Mouse (Mus musculus): ENCODE results near the gene Trim46. TPM values are rescaled to one million over a fixed set of nuclear protein-coding genes. Genes with fewer than 3 reads are reported as not detected.

The Trim46 gene
- polyA plus RNA-seq, 1 experiment from 2014 or later, result 0.56 TPM

DNA sequence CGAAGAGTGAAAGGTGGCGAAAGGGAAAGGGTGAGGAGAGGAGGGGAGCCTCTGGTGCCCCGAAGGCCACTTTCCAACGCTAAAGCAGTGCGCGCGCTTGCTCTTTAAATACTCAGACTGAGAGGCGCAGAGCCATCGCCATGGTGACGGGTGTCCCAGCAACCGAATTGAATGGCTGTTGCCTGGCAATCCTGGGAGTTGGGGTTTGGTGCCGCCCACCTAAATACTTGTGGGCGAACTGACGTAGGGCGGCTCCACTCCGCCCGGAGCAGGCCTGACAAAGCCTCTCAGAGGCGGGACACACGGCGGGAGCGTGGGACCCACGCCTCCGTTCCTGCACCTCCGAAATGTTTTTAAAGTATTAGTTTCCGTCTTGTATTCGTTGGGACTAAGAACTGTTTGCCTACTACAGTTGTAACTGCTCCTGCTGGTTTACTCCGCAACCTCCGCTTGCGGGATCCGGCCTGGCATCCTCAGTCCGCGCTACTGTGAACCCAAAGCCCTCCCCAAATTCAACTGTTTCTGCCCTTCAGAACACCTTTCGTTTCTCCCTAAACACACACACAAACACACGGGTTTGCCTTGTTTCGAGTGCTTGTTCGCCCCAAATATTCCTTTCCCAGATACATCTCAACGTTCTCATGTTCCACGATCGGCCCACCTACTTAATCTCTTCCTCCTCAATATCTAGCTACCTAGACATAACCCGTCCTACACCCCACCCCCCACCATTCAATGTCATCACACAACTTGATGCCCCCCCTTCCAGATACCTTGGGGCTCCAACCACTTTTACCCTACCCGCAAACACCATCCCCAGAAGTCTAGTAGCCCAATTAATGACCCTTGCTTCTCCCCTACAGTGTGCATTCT, 18.6 kb downstream of the Trim46 start:
- peak; percentile 65 for ATAC-seq (replicated peaks; ENCODE audit: insufficient number of reproducible peaks, low FRiP score, low TSS enrichment)
- H3K9ac ChIP-seq (ENCODE audit: low read depth, low read length), result peak overlapping the region; percentile 58; the same call in 1 of the 2 replicates
- H3K36me3 ChIP-seq (ENCODE audit: control insufficient read depth, insufficient read depth, low read length), result no peaks in the 10 kb centered on the region
- H3K4me2 ChIP-seq, result peak overlapping the region; percentile 73
- peak overlapping the region; percentile 49 for H3K4me3 ChIP-seq (ENCODE audit: low read depth, low read length)
- 4% methylated on average over 40 of the region's 41 CpGs for whole genome bisulfite sequencing (ENCODE audit: insufficient replicate concordance)
- peaks cover 37% of the 10 kb centered on the region for H3K27me3 ChIP-seq (ENCODE audit: control insufficient read depth, insufficient read depth, low read length)
- no peaks in the 10 kb centered on the region for H3K9me3 ChIP-seq (replicated peaks; ENCODE audit: control insufficient read depth, low read length)
- peaks cover 9% of the 10 kb centered on the region; the same call in 1 of the 2 replicates for H3K4me1 ChIP-seq (ENCODE audit: control insufficient read depth, insufficient read depth, low read length)
- H3K27ac ChIP-seq (ENCODE audit: low read depth, low read length), result 0 out of 2 replicates have a peak overlapping the region, but pooled peaks have one; percentile 22

DNA sequence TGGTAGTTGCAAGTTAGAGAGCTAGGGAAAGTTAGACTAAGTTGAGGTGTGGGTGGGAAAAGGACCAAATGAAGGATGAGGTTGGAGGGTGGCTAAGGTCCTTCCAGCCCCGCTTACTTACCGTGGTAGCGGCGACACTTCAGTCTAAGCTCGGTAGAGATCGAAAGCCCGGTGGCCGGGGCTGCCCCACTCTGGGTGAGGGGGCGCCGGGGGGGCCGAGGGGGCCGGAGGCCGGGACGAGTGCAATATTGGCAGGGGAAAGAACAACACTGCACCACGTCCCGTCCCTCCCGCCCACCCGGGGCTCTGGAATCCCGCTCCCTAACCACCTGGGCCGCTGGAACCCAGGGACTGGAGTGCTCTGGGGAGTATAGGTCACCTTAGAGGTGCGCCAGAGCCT, 19.2 kb downstream of the Trim46 start, which contains the start of gene Mtx1:
Mtx1 (minus strand) TSS at position 189 of the 400 bp plus-strand sequence.
- ATAC-seq (replicated peaks; ENCODE audit: insufficient number of reproducible peaks, low FRiP score, low TSS enrichment), result no peak
- no peaks in the 10 kb centered on the region for H3K36me3 ChIP-seq (ENCODE audit: control insufficient read depth, insufficient read depth, low read length)
- peak within 1 kb of the TSS; percentile 73 for H3K4me2 ChIP-seq
- H3K9ac ChIP-seq (ENCODE audit: low read depth, low read length), result peak within 1 kb of the TSS; percentile 58; the same call in 1 of the 2 replicates
- H3K27me3 ChIP-seq (ENCODE audit: control insufficient read depth, insufficient read depth, low read length), result peaks cover 37% of the 10 kb centered on the region
- H3K4me1 ChIP-seq (ENCODE audit: control insufficient read depth, insufficient read depth, low read length), result peaks cover 9% of the 10 kb centered on the region; the same call in 1 of the 2 replicates
- WGBS (ENCODE audit: insufficient replicate concordance), result 7% methylated on average over 21 of the region's 21 CpGs
- H3K9me3 ChIP-seq (replicated peaks; ENCODE audit: control insufficient read depth, low read length), result no peaks in the 10 kb centered on the region
- H3K27ac ChIP-seq (ENCODE audit: low read depth, low read length), result 0 out of 2 replicates have a peak within 1 kb of the TSS, but pooled peaks have one; percentile 22
- peak within 1 kb of the TSS; percentile 49 for H3K4me3 ChIP-seq (ENCODE audit: low read depth, low read length)

DNA sequence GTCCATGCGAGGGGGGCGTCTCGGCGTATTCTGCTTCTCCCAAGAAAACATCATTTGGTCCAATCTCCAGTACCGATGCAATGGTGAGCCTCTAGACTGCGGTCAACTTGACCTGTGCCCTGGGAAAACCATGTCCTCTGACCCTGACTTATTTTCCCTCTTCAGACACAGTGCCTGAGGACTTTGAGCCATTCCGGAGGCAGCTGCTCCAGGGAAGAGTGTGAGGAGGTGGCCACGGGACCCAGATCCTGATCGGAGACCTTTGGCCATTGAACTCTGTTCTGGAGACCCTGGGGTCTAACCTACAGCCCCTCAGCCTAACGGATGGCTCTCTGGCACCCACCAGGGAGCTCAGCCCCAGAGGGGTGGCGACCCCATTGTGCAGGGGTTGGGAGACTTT, 19.7 kb downstream of the Trim46 start:
- peak overlapping the region; percentile 49; the same call in 1 of the 2 replicates for H3K4me3 ChIP-seq (ENCODE audit: low read depth, low read length)
- no peaks in the 10 kb centered on the region for H3K36me3 ChIP-seq (ENCODE audit: control insufficient read depth, insufficient read depth, low read length)
- WGBS (ENCODE audit: insufficient replicate concordance), result 46% methylated on average over 11 of the region's 11 CpGs
- H3K4me1 ChIP-seq (ENCODE audit: control insufficient read depth, insufficient read depth, low read length), result peaks cover 9% of the 10 kb centered on the region; the same call in 1 of the 2 replicates
- peak overlapping the region; percentile 73 for H3K4me2 ChIP-seq
- no peak overlapping the region for H3K9ac ChIP-seq (ENCODE audit: low read depth, low read length)
- no peaks in the 10 kb centered on the region for H3K9me3 ChIP-seq (replicated peaks; ENCODE audit: control insufficient read depth, low read length)
- H3K27me3 ChIP-seq (ENCODE audit: control insufficient read depth, insufficient read depth, low read length), result peaks cover 37% of the 10 kb centered on the region
- ATAC-seq (replicated peaks; ENCODE audit: insufficient number of reproducible peaks, low FRiP score, low TSS enrichment), result no peak
- H3K27ac ChIP-seq (ENCODE audit: low read depth, low read length), result 0 out of 2 replicates have a peak overlapping the region, but pooled peaks have one; percentile 2

DNA sequence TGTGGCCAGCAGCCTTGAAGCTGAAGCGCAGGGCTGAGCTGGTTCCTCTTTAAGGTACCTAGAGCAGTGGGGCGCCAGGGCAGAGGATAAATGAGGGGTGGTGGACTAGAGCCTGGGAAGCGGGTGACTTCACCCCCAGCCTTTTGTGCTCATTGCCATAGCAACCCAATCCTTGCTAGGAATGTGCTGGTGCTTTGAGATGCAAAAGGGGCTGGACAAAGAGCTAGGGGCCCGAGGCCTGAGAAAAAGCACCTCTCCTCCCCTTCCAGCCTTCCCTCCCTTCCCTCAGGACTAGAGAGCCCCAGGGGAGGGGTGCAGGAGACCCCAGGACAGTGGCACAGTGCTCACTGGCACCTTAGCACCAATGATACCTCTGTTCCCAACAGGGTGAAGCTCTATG, 20.2 kb downstream of the Trim46 start:
- H3K27me3 ChIP-seq (ENCODE audit: control insufficient read depth, insufficient read depth, low read length), result peaks cover 35% of the 10 kb centered on the region
- H3K9ac ChIP-seq (ENCODE audit: low read depth, low read length), result no peak overlapping the region
- peaks cover 9% of the 10 kb centered on the region; the same call in 1 of the 2 replicates for H3K4me1 ChIP-seq (ENCODE audit: control insufficient read depth, insufficient read depth, low read length)
- no peak overlapping the region; the same call in 1 of the 2 replicates for H3K4me2 ChIP-seq
- H3K9me3 ChIP-seq (replicated peaks; ENCODE audit: control insufficient read depth, low read length), result no peaks in the 10 kb centered on the region
- no peak for ATAC-seq (replicated peaks; ENCODE audit: insufficient number of reproducible peaks, low FRiP score, low TSS enrichment)
- 0 out of 2 replicates have a peak overlapping the region, but pooled peaks have one; percentile 49 for H3K4me3 ChIP-seq (ENCODE audit: low read depth, low read length)
- WGBS (ENCODE audit: insufficient replicate concordance), result 45% methylated on average over 4 of the region's 4 CpGs
- H3K27ac ChIP-seq (ENCODE audit: low read depth, low read length), result 0 out of 2 replicates have a peak overlapping the region, but pooled peaks have one; percentile 2
- H3K36me3 ChIP-seq (ENCODE audit: control insufficient read depth, insufficient read depth, low read length), result no peaks in the 10 kb centered on the region

DNA sequence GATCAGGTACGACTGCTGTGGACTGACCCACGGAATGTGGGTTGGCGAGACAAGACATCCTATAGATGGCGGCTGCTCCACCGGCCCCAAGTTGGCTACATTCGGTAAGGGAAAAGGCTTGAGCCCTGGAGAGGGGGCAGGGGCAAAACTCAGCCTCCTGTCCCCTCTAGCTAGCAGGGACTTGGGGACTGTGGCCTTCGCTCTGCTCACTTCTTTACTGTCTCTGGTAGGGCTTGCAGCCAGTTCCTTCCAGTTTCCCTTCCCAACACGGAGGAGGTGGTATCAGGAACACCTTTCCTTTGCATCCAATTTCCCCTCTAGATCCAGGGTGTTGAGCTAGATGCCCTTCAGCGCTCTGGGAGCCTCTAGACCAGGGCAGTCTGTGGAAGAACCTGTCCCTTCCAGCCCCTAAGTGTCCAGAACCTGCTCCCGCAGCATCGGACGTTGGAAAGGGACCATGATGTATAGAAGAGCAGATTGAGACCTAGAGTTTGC, 20.7 kb downstream of the Trim46 start:
- WGBS (ENCODE audit: insufficient replicate concordance), result 60% methylated on average over 12 of the region's 12 CpGs
- H3K4me3 ChIP-seq (ENCODE audit: low read depth, low read length), result no peak overlapping the region

DNA sequence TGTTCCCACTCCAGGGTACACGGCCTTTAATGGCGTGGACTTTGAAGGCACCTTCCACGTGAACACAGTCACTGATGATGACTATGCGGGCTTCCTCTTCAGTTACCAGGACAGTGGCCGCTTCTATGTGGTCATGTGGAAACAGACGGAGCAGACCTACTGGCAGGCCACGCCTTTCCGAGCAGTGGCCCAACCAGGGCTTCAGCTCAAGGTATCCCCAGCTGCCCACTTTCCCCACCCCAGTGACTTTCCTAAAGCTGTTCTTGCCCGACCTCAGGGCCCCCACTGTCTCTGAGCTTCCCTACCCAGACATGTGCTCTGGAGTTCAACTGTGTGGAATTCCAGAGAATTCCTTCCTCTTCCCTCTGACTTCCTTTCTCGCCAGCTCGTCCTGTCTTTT, 21.3 kb downstream of the Trim46 start:
- no peak overlapping the region for H3K27ac ChIP-seq (ENCODE audit: low read depth, low read length)
- no peaks in the 10 kb centered on the region for H3K9me3 ChIP-seq (replicated peaks; ENCODE audit: control insufficient read depth, low read length)
- no peak for ATAC-seq (replicated peaks; ENCODE audit: insufficient number of reproducible peaks, low FRiP score, low TSS enrichment)
- no peak overlapping the region for H3K4me3 ChIP-seq (ENCODE audit: low read depth, low read length)
- no peak overlapping the region for H3K4me2 ChIP-seq
- H3K9ac ChIP-seq (ENCODE audit: low read depth, low read length), result no peak overlapping the region
- H3K36me3 ChIP-seq (ENCODE audit: control insufficient read depth, insufficient read depth, low read length), result no peaks in the 10 kb centered on the region
- 73% methylated on average over 11 of the region's 11 CpGs for WGBS (ENCODE audit: insufficient replicate concordance)
- H3K4me1 ChIP-seq (ENCODE audit: control insufficient read depth, insufficient read depth, low read length), result peaks cover 9% of the 10 kb centered on the region; the same call in 1 of the 2 replicates
- peaks cover 25% of the 10 kb centered on the region for H3K27me3 ChIP-seq (ENCODE audit: control insufficient read depth, insufficient read depth, low read length)

More for the DNA sequence above, 20.7 kb downstream of the Trim46 start:
- no peak overlapping the region for H3K9ac ChIP-seq (ENCODE audit: low read depth, low read length)
- H3K4me1 ChIP-seq (ENCODE audit: control insufficient read depth, insufficient read depth, low read length), result peaks cover 9% of the 10 kb centered on the region; the same call in 1 of the 2 replicates
- H3K4me2 ChIP-seq, result no peak overlapping the region
- H3K27me3 ChIP-seq (ENCODE audit: control insufficient read depth, insufficient read depth, low read length), result peaks cover 30% of the 10 kb centered on the region
- H3K36me3 ChIP-seq (ENCODE audit: control insufficient read depth, insufficient read depth, low read length), result no peaks in the 10 kb centered on the region
- ATAC-seq (replicated peaks; ENCODE audit: insufficient number of reproducible peaks, low FRiP score, low TSS enrichment), result no peak
- H3K27ac ChIP-seq (ENCODE audit: low read depth, low read length), result no peak overlapping the region
- no peaks in the 10 kb centered on the region for H3K9me3 ChIP-seq (replicated peaks; ENCODE audit: control insufficient read depth, low read length)

DNA sequence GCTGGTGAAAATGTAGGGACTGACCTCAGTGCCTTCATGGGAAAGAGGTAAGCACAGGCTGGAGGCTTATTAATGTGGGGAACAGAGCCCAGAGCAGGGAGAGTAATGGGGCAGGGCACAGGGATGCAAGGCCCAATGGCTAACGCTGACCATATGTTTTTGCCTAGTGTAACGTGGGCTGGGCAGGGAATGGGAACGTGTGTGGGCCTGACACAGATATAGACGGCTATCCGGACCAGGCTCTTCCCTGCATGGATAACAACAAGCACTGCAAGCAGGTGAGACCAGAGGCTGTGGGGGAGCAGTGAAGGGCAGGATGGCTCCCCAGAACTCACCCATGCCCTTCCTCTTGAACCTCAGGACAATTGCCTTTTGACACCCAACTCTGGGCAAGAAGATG, 24.9 kb downstream of the Trim46 start:
- WGBS (ENCODE audit: insufficient replicate concordance), result 78% methylated on average over 5 of the region's 5 CpGs
- H3K9ac ChIP-seq (ENCODE audit: low read depth, low read length), result no peak overlapping the region
- peaks cover 13% of the 10 kb centered on the region for H3K27me3 ChIP-seq (ENCODE audit: control insufficient read depth, insufficient read depth, low read length)

DNA sequence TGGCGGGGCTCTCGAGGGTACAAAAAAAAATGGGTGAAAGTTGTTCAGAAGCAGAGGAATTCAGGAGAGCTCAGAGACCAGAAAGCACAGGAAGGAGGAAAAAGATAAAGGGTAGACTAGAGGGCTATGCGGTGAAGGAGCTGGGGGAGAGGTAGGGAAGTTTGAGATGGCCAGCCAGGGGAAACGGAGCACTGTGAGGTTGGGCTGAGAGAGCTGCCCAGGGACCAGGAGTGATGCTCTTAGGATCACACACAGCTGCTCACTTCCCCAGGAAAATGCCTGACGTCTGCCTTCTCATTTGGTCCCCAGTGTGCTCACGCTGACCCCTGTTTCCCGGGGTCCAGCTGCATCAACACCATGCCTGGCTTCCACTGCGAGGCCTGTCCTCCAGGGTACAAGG, 26.6 kb downstream of the Trim46 start:
- Histone ChIP-seq H3K9ac (ENCODE audit: low read depth, low read length) (no peak overlapping the region), H3K4me2 (no peak overlapping the region), H3K27ac (ENCODE audit: low read depth, low read length) (no peak overlapping the region), H3K27me3 (ENCODE audit: control insufficient read depth, insufficient read depth, low read length) (no peaks in the 10 kb centered on the region), H3K4me3 (ENCODE audit: low read depth, low read length) (no peak overlapping the region), H3K4me1 (ENCODE audit: control insufficient read depth, insufficient read depth, low read length) (peaks cover 19% of the 10 kb centered on the region), H3K9me3 (replicated peaks; ENCODE audit: control insufficient read depth, low read length) (no peaks in the 10 kb centered on the region), H3K36me3 (ENCODE audit: control insufficient read depth, insufficient read depth, low read length) (no peaks in the 10 kb centered on the region)
- ATAC-seq (replicated peaks; ENCODE audit: insufficient number of reproducible peaks, low FRiP score, low TSS enrichment), result no peak
- WGBS (ENCODE audit: insufficient replicate concordance), result 25% methylated on average over 8 of the region's 8 CpGs

More for the DNA sequence above, 24.9 kb downstream of the Trim46 start:
- no peaks in the 10 kb centered on the region for H3K9me3 ChIP-seq (replicated peaks; ENCODE audit: control insufficient read depth, low read length)
- H3K4me2 ChIP-seq, result no peak overlapping the region
- no peak overlapping the region for H3K4me3 ChIP-seq (ENCODE audit: low read depth, low read length)
- ATAC-seq (replicated peaks; ENCODE audit: insufficient number of reproducible peaks, low FRiP score, low TSS enrichment), result no peak
- H3K27ac ChIP-seq (ENCODE audit: low read depth, low read length), result no peak overlapping the region
- 0 out of 2 replicates have a peak, but pooled peaks cover 4% of the 10 kb centered on the region for H3K4me1 ChIP-seq (ENCODE audit: control insufficient read depth, insufficient read depth, low read length)
- H3K36me3 ChIP-seq (ENCODE audit: control insufficient read depth, insufficient read depth, low read length), result no peaks in the 10 kb centered on the region
